24 mouse cellular contexts compared by ENCODE assay signal in the genomic region with DNA sequence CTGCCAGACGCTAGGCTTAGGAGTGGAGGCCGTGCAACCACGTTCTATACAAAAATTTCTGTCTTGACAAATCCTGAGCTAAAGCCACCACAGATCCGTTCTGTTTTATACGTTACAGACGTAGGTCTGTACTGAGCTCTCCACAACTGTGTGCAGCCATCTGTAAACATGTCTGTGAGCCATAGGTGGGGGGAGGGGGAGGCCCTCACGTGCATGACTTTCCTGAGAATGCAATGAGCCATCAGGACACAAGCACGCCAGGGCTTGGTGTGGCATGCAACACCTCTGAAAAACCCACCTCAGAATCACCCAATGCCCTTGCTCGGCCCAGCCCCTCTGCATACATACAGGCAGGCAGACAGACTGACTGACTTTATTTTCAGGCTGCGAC. TPM values are rescaled to one million over a fixed set of nuclear protein-coding genes. Genes with fewer than 3 reads are reported as not detected.
DNase-seq lines count a peak whose midpoint lies in the region; ATAC-seq and TF ChIP-seq lines count a peak whose summit lies in the region.
"Had no signal": no experiment of that assay in that cellular context is flagged by ENCODE, and none has a peak within 500 bp of the region (broad histone marks: within the 10 kb centered on the region; RNA-seq: fewer than 3 reads in every experiment).

No protein-coding gene starts in this region.

- WGBS in embryonic facial prominence, embryonic 13.5 days, result 48% methylated on average over 10 of the region's 10 CpGs
- WGBS in embryonic facial prominence, embryonic 10.5 days, result 82% methylated on average over 10 of the region's 10 CpGs
- WGBS in kidney, embryonic 16.5 days, result 56% methylated on average over 10 of the region's 10 CpGs
- WGBS in kidney, adult 2 months, result 56% methylated on average over 10 of the region's 10 CpGs
- 52% methylated on average over 10 of the region's 10 CpGs for WGBS in stomach, embryonic 16.5 days
- 46% methylated on average over 10 of the region's 10 CpGs for WGBS in stomach, postnatal 0 days

- TF ChIP-seq POLR2A in kidney, adult 2 months (IDR thresholded peaks at IDR 0.05; ENCODE audit: low read depth, low read length), result no peak

- no peak for TF ChIP-seq CTCF in kidney, adult 2 months (conservative IDR thresholded peaks at IDR 0.05; ENCODE audit: insufficient read depth, insufficient read length, low read depth, low read length)
- no peak for TF ChIP-seq CTCF in stomach, postnatal 0 days (IDR thresholded peaks at IDR 0.05; ENCODE audit: low read depth)

- no peaks in the 10 kb centered on the region for H3K36me3 ChIP-seq in embryonic facial prominence, embryonic 13.5 days
- no peaks in the 10 kb centered on the region for H3K36me3 ChIP-seq in embryonic facial prominence, embryonic 10.5 days (replicated peaks)
- no peaks in the 10 kb centered on the region for H3K36me3 ChIP-seq in kidney, embryonic 16.5 days (ENCODE audit: insufficient read depth, low read length)
- H3K36me3 ChIP-seq in kidney, adult 2 months (ENCODE audit: control insufficient read depth, insufficient read depth, low read length), result no peaks in the 10 kb centered on the region
- no peaks in the 10 kb centered on the region for H3K36me3 ChIP-seq in stomach, embryonic 16.5 days (ENCODE audit: control insufficient read depth, insufficient read depth, low read length)
- H3K36me3 ChIP-seq in stomach, postnatal 0 days (ENCODE audit: control insufficient read depth, insufficient read depth, low read length), result no peaks in the 10 kb centered on the region
- H3K36me3 ChIP-seq: forebrain, embryonic 12.5 days; heart, embryonic 15.5 days; kidney, embryonic 15.5 days; limb, embryonic 12.5 days; liver, embryonic 12.5 days; midbrain, embryonic 10.5 days; stomach, embryonic 15.5 days had no signal

- no peak for TF ChIP-seq EP300 in stomach, postnatal 0 days (optimal IDR thresholded peaks at IDR 0.05)

- 0 out of 2 replicates have a peak overlapping the region, but pooled peaks have one; percentile 13 for H3K27ac ChIP-seq in embryonic facial prominence, embryonic 13.5 days
- H3K27ac ChIP-seq in embryonic facial prominence, embryonic 10.5 days (replicated peaks), result no peak overlapping the region
- H3K27ac ChIP-seq in kidney, embryonic 16.5 days (ENCODE audit: low read length), result no peak overlapping the region
- no peak overlapping the region for H3K27ac ChIP-seq in kidney, adult 2 months (ENCODE audit: insufficient read depth, low read depth, low read length)
- H3K27ac ChIP-seq in stomach, embryonic 16.5 days (ENCODE audit: low read length), result no peak overlapping the region
- H3K27ac ChIP-seq in stomach, postnatal 0 days (replicated peaks), result no peak overlapping the region
- H3K27ac ChIP-seq: heart, embryonic 15.5 days; kidney, embryonic 15.5 days; limb, embryonic 12.5 days; liver, embryonic 12.5 days; midbrain, embryonic 10.5 days; stomach, embryonic 15.5 days had no signal

- no peaks in the 10 kb centered on the region for H3K9me3 ChIP-seq in embryonic facial prominence, embryonic 13.5 days
- no peaks in the 10 kb centered on the region for H3K9me3 ChIP-seq in embryonic facial prominence, embryonic 10.5 days
- H3K9me3 ChIP-seq in kidney, embryonic 16.5 days (ENCODE audit: low read length), result no peaks in the 10 kb centered on the region
- H3K9me3 ChIP-seq in stomach, embryonic 16.5 days (replicated peaks; ENCODE audit: control insufficient read depth, low read length), result no peaks in the 10 kb centered on the region
- H3K9me3 ChIP-seq in stomach, postnatal 0 days (ENCODE audit: control insufficient read depth, low read length), result no peaks in the 10 kb centered on the region
- H3K9me3 ChIP-seq: forebrain, embryonic 12.5 days; heart, embryonic 15.5 days; kidney, embryonic 15.5 days; limb, embryonic 12.5 days; liver, embryonic 12.5 days; midbrain, embryonic 10.5 days; stomach, embryonic 15.5 days had no signal

- peaks cover 14% of the 10 kb centered on the region for H3K4me1 ChIP-seq in embryonic facial prominence, embryonic 13.5 days
- peaks cover 20% of the 10 kb centered on the region for H3K4me1 ChIP-seq in embryonic facial prominence, embryonic 10.5 days
- peaks cover 9% of the 10 kb centered on the region; the same call in 1 of the 2 replicates for H3K4me1 ChIP-seq in kidney, embryonic 16.5 days (ENCODE audit: insufficient read depth, low read length)
- H3K4me1 ChIP-seq in kidney, adult 2 months (ENCODE audit: control insufficient read depth, insufficient read depth, low read length), result no peaks in the 10 kb centered on the region; the same call in 1 of the 2 replicates
- H3K4me1 ChIP-seq in stomach, embryonic 16.5 days (ENCODE audit: control insufficient read depth, insufficient read depth, low read length), result no peaks in the 10 kb centered on the region
- H3K4me1 ChIP-seq in stomach, postnatal 0 days (replicated peaks; ENCODE audit: control insufficient read depth, insufficient read depth), result no peaks in the 10 kb centered on the region
- H3K4me1 ChIP-seq: liver, embryonic 12.5 days had no signal

- no peak for ATAC-seq in embryonic facial prominence, embryonic 13.5 days (ENCODE audit: insufficient number of reproducible peaks, insufficient read depth, low FRiP score, low TSS enrichment, low read depth)
- ATAC-seq in kidney, embryonic 16.5 days (ENCODE audit: low FRiP score, low TSS enrichment), result peak; percentile 46; the same call in 1 of the 2 replicates
- ATAC-seq in stomach, embryonic 16.5 days (ENCODE audit: insufficient read depth, low FRiP score), result 0 out of 2 replicates have a peak, but pooled peaks have one; percentile 13
- ATAC-seq in stomach, postnatal 0 days (ENCODE audit: low FRiP score, low TSS enrichment), result no peak
- ATAC-seq: liver, embryonic 12.5 days; midbrain, embryonic 16.5 days had no signal

- no peak for DNase-seq in embryonic facial prominence, embryonic 10.5 days (ENCODE audit: low spot score)
- no peak for DNase-seq in kidney, adult 2 months
- DNase-seq in stomach, postnatal 0 days (ENCODE audit: low spot score), result no peak
- no peak for DNase-seq in cerebellum, adult 9-10 months
- DNase-seq: adrenal gland, postnatal 36 days; cerebellum, adult 9-11 months; gastrocnemius, postnatal 36 days; heart, postnatal 36 days; layer of hippocampus, postnatal 36 days; lung, adult 18-20 months; lung, postnatal 10 days; thymus, adult 2 months had no signal

- no peak overlapping the region for H3K4me3 ChIP-seq in embryonic facial prominence, embryonic 13.5 days
- H3K4me3 ChIP-seq in embryonic facial prominence, embryonic 10.5 days, result no peak overlapping the region
- no peak overlapping the region for H3K4me3 ChIP-seq in kidney, embryonic 16.5 days (ENCODE audit: low read length)
- no peak overlapping the region for H3K4me3 ChIP-seq in kidney, adult 2 months (ENCODE audit: insufficient read depth, low read depth, low read length)
- H3K4me3 ChIP-seq in stomach, embryonic 16.5 days (replicated peaks; ENCODE audit: low read length), result no peak overlapping the region
- no peak overlapping the region for H3K4me3 ChIP-seq in stomach, postnatal 0 days (ENCODE audit: low read depth, low read length)
- H3K4me3 ChIP-seq: erythroblast, embryonic 14.5 days; forebrain, embryonic 12.5 days; heart, embryonic 15.5 days; kidney, embryonic 15.5 days; limb, embryonic 12.5 days; liver, embryonic 12.5 days; midbrain, embryonic 10.5 days; stomach, embryonic 15.5 days had no signal

- no peak overlapping the region for H3K4me2 ChIP-seq in embryonic facial prominence, embryonic 13.5 days
- H3K4me2 ChIP-seq in kidney, embryonic 16.5 days (replicated peaks; ENCODE audit: low read depth, low read length), result no peak overlapping the region
- no peak overlapping the region for H3K4me2 ChIP-seq in stomach, embryonic 16.5 days (ENCODE audit: low read depth, low read length)
- H3K4me2 ChIP-seq in stomach, postnatal 0 days (replicated peaks; ENCODE audit: low read depth), result no peak overlapping the region
- H3K4me2 ChIP-seq: forebrain, embryonic 12.5 days; heart, embryonic 15.5 days; kidney, embryonic 15.5 days; limb, embryonic 12.5 days; liver, embryonic 12.5 days; stomach, embryonic 15.5 days had no signal

- no peak overlapping the region for H3K9ac ChIP-seq in embryonic facial prominence, embryonic 13.5 days
- no peak overlapping the region for H3K9ac ChIP-seq in kidney, embryonic 16.5 days (replicated peaks; ENCODE audit: low read length)
- H3K9ac ChIP-seq in stomach, embryonic 16.5 days (ENCODE audit: low read length), result no peak overlapping the region
- H3K9ac ChIP-seq in stomach, postnatal 0 days (ENCODE audit: low read length), result no peak overlapping the region
- H3K9ac ChIP-seq: forebrain, embryonic 12.5 days; heart, embryonic 15.5 days; kidney, embryonic 15.5 days; limb, embryonic 12.5 days; liver, embryonic 12.5 days; stomach, embryonic 15.5 days had no signal

- H3K27me3 ChIP-seq in embryonic facial prominence, embryonic 13.5 days, result no peaks in the 10 kb centered on the region
- no peaks in the 10 kb centered on the region for H3K27me3 ChIP-seq in embryonic facial prominence, embryonic 10.5 days (replicated peaks; ENCODE audit: low read depth, poor library complexity, severe bottlenecking)
- no peaks in the 10 kb centered on the region for H3K27me3 ChIP-seq in kidney, embryonic 16.5 days (ENCODE audit: insufficient read depth, low read length)
- no peaks in the 10 kb centered on the region for H3K27me3 ChIP-seq in kidney, adult 2 months (replicated peaks; ENCODE audit: control insufficient read depth, insufficient read depth, low read length)
- no peaks in the 10 kb centered on the region for H3K27me3 ChIP-seq in stomach, embryonic 16.5 days (ENCODE audit: control insufficient read depth, insufficient read depth, low read length)
- H3K27me3 ChIP-seq in stomach, postnatal 0 days (ENCODE audit: control insufficient read depth, insufficient read depth, low read length), result no peaks in the 10 kb centered on the region
- H3K27me3 ChIP-seq: forebrain, embryonic 12.5 days; heart, embryonic 15.5 days; kidney, embryonic 15.5 days; limb, embryonic 12.5 days; liver, embryonic 12.5 days; stomach, embryonic 15.5 days had no signal

RNA-seq across cellular contexts. Expression of a gene that starts 20.1 kb away (rescaled TPM):
- 291 and 321 TPM in 2 replicates for polyA plus RNA-seq in embryonic facial prominence, embryonic 13.5 days (2015; fragmentation: Nextera tagmentation; extraction: Ambion mirVana)
- 300 and 304 TPM in 2 replicates for polyA plus RNA-seq in embryonic facial prominence, embryonic 10.5 days (2016; fragmentation: Nextera tagmentation; extraction: Ambion mirVana)
- 201 and 230 TPM in 2 replicates for polyA plus RNA-seq in kidney, embryonic 16.5 days (2015; fragmentation: Nextera tagmentation; extraction: Ambion mirVana)
- 22.2 and 24.3 TPM in 2 replicates for polyA plus RNA-seq in kidney, adult 2 months (2012; rRNA removed)
- 156 and 161 TPM in 2 replicates for polyA plus RNA-seq in stomach, embryonic 16.5 days (2015; fragmentation: Nextera tagmentation; extraction: Ambion mirVana)
- polyA plus RNA-seq in stomach, postnatal 0 days (2015; fragmentation: Nextera tagmentation; extraction: Ambion mirVana), result 58.0 and 60.3 TPM in 2 replicates

RNA-seq across cellular contexts. Expression of a gene that starts 21.4 kb away (rescaled TPM):
- 122 and 129 TPM in 2 replicates for polyA plus RNA-seq in embryonic facial prominence, embryonic 13.5 days (2015; fragmentation: Nextera tagmentation; extraction: Ambion mirVana)
- 77.9 and 78.3 TPM in 2 replicates for polyA plus RNA-seq in embryonic facial prominence, embryonic 10.5 days (2016; fragmentation: Nextera tagmentation; extraction: Ambion mirVana)
- polyA plus RNA-seq in kidney, embryonic 16.5 days (2015; fragmentation: Nextera tagmentation; extraction: Ambion mirVana), result 115 and 120 TPM in 2 replicates
- polyA plus RNA-seq in kidney, adult 2 months (2012; rRNA removed), result 32.0 and 37.7 TPM in 2 replicates
- 117 and 131 TPM in 2 replicates for polyA plus RNA-seq in stomach, embryonic 16.5 days (2015; fragmentation: Nextera tagmentation; extraction: Ambion mirVana)
- polyA plus RNA-seq in stomach, postnatal 0 days (2015; fragmentation: Nextera tagmentation; extraction: Ambion mirVana), result 157 TPM in 2 replicates

RNA-seq across cellular contexts. Expression of a gene that starts 22.1 kb away (rescaled TPM):
- 2.1 and 3.2 TPM in 2 replicates for polyA plus RNA-seq in embryonic facial prominence, embryonic 13.5 days (2015; fragmentation: Nextera tagmentation; extraction: Ambion mirVana)
- 5.1 and 6.2 TPM in 2 replicates for polyA plus RNA-seq in embryonic facial prominence, embryonic 10.5 days (2016; fragmentation: Nextera tagmentation; extraction: Ambion mirVana)
- 14.2 and 17.4 TPM in 2 replicates for polyA plus RNA-seq in kidney, embryonic 16.5 days (2015; fragmentation: Nextera tagmentation; extraction: Ambion mirVana)
- 4.6 and 5.3 TPM in 2 replicates for polyA plus RNA-seq in kidney, adult 2 months (2012; rRNA removed)
- 7.0 and 8.3 TPM in 2 replicates for polyA plus RNA-seq in stomach, embryonic 16.5 days (2015; fragmentation: Nextera tagmentation; extraction: Ambion mirVana)
- polyA plus RNA-seq in stomach, postnatal 0 days (2015; fragmentation: Nextera tagmentation; extraction: Ambion mirVana), result 9.7 and 10.0 TPM in 2 replicates
- polyA plus RNA-seq: erythroblast, embryonic 14.5 days had no signal

RNA-seq across cellular contexts. Expression of a gene that starts 36.9 kb away (rescaled TPM):
- polyA plus RNA-seq in embryonic facial prominence, embryonic 13.5 days (2015; fragmentation: Nextera tagmentation; extraction: Ambion mirVana), result 10.0 and 10.5 TPM in 2 replicates
- 12.2 and 13.1 TPM in 2 replicates for polyA plus RNA-seq in embryonic facial prominence, embryonic 10.5 days (2016; fragmentation: Nextera tagmentation; extraction: Ambion mirVana)
- 8.9 and 10.5 TPM in 2 replicates for polyA plus RNA-seq in kidney, embryonic 16.5 days (2015; fragmentation: Nextera tagmentation; extraction: Ambion mirVana)
- 6.9 and 8.1 TPM in 2 replicates for polyA plus RNA-seq in kidney, adult 2 months (2012; rRNA removed)
- polyA plus RNA-seq in stomach, embryonic 16.5 days (2015; fragmentation: Nextera tagmentation; extraction: Ambion mirVana), result 10.2 and 10.3 TPM in 2 replicates
- 7.0 TPM in 2 replicates for polyA plus RNA-seq in stomach, postnatal 0 days (2015; fragmentation: Nextera tagmentation; extraction: Ambion mirVana)

Comparison
In these comparisons a context has a peak if more than half of its experiments do, and no peak if none do; other contexts are left out.
1. ATAC-seq: peak in kidney, embryonic 16.5 days (single experiment) and stomach, embryonic 16.5 days (single experiment); none in embryonic facial prominence, embryonic 13.5 days (single experiment) and stomach, postnatal 0 days (single experiment).